Mouse (Mus musculus) embryonic fibroblast, embryonic 13.5 days (primary cell): ENCODE results near the gene Arih2. TPM values are rescaled to one million over a fixed set of nuclear protein-coding genes. Genes with fewer than 3 reads are reported as not detected.
"Not testable (repeated sequence)": the region's sequence is repeated elsewhere in the genome, so short reads cannot be mapped to it uniquely, and the experiment has no call there.

Experiments
- H3K27ac ChIP-seq: 2 replicates; pipeline ENCODE4 v1.5.1; 2012; ENCODE audit warnings: low read length, control low read depth, inconsistent platforms; ENCODE audit not compliant: insufficient read depth
- H3K4me1 ChIP-seq: 2 replicates; pipeline ENCODE4 v1.6.1; 2011; ENCODE audit warnings: low read length; ENCODE audit not compliant: control insufficient read depth, insufficient read depth
- H3K4me3 ChIP-seq: 2 replicates; pipeline ENCODE4 v1.5.1; 2011; ENCODE audit warnings: mild to moderate bottlenecking, control low read depth, low read length; ENCODE audit not compliant: insufficient read depth
- CTCF ChIP-seq: IDR thresholded peaks from 2 replicates; pipeline ENCODE4 v1.5.1; 2011; ENCODE audit warnings: mild to moderate bottlenecking, control low read depth, low read length, moderate library complexity, borderline replicate concordance; ENCODE audit not compliant: insufficient read depth
- POLR2A ChIP-seq: IDR thresholded peaks from 2 replicates; pipeline ENCODE4 v1.6.1; 2011; ENCODE audit warnings: low read depth, mild to moderate bottlenecking, control low read depth, low read length, moderate library complexity
- polyA plus RNA-seq: library from polyadenylated mRNA; stranded (reverse); fragments of >200 nt; gene quantifications from 2 replicates; pipeline ENCODE4 v1.2.4, GENCODE M21; 2011; ENCODE audit warnings: low read depth; ENCODE audit not compliant: missing spikeins, insufficient read length

The Arih2 gene
- polyA plus RNA-seq, 1 experiment, result 73.9 TPM

DNA sequence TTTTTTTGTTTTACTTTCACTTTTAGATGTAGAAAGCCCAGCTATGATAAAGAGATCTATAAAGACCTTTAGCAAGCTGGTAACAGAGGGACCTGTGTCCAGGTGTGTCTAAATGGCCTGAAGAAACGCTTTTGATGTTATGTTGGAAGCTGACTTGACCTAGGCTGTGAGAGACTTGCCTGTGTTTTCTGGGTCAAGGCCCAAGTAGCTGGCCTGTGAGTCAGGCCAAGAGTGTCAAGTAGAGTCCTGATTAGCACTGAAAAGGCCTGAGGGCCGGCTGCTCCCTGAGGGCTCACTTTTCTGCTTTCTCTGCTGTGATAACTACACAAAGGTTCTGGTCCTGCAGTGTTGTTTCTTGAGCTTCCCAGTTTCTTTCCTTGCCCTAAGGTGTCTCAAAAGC lies 38.5 kb upstream of the Arih2 start:
- no peak overlapping the region for H3K4me3 ChIP-seq
- peaks cover 11% of the 10 kb centered on the region for H3K4me1 ChIP-seq
- no peak overlapping the region for H3K27ac ChIP-seq
- TF ChIP-seq POLR2A, result no peak
- TF ChIP-seq CTCF, result no peak

DNA sequence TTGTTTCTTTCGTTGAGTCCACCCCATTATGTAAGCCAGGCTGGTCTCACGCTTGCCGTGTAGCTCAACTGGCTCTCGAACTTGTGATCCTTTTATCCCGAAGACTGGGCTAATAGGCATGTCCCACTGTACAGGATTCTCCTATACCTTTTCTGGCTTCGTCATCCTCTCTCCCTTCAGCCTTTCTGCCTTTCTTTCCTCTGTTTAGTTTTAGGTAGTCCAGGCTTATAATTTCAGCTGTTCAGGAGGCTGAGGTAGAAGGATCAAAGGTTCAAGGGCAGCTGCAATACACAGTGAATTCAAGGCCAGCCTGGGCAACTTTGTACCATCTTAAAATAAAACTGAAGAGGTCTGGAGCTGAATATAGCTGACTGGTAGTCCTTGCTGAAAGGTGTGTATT lies 38.0 kb upstream of the Arih2 start:
- Histone ChIP-seq H3K4me3 (no peak overlapping the region), H3K4me1 (peaks cover 11% of the 10 kb centered on the region), H3K27ac (no peak overlapping the region)
- TF ChIP-seq POLR2A, result no peak

DNA sequence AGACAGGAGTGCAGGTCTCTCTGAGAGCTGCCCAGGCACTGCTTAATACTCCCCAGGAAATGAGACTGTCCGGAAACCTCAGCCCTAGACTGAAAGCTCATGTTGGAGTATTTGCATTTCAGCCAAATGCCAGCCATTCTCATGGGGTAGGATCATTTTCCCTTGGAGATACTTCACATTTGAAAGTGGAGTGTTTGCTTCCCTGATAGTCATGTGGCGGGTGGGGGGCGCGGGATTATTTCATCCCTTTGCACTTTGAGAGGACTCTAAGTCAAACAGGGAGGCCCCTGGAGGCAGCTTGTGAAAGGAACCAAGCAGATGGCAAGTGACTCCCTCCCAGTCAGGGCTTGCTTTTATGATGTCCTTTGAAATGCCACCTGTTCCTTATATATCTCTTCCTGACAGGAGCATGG lies 37.3 kb upstream of the Arih2 start:
- TF ChIP-seq POLR2A, result no peak
- no peak for TF ChIP-seq CTCF
- peaks cover 11% of the 10 kb centered on the region for H3K4me1 ChIP-seq
- no peak overlapping the region for H3K4me3 ChIP-seq
- peak overlapping the region; percentile 65 for H3K27ac ChIP-seq

DNA sequence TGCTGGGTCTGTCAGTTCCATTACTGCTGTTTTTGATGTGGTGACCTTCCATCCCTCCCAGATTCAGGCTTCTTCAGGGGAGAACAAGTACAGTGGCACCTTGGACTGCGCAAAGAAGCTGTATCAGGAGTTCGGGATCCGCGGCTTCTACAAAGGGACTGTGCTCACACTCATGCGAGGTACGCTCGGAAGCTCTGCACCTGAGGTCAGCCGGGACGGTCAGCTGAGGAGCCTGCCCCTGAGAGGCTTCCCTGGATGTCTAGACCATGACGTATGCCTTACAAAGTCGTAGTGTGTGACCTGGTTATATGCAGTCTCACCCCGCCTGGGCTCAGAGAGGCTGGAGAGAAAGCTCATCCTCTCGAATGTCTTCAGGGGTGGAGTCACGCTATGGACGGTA lies 30.8 kb upstream of the Arih2 start:
- H3K4me3 ChIP-seq, result no peak overlapping the region
- no peak overlapping the region for H3K27ac ChIP-seq
- TF ChIP-seq CTCF (no peak), POLR2A (no peak)
- H3K4me1 ChIP-seq, result peaks cover 2% of the 10 kb centered on the region; the same call in 1 of the 2 replicates

DNA sequence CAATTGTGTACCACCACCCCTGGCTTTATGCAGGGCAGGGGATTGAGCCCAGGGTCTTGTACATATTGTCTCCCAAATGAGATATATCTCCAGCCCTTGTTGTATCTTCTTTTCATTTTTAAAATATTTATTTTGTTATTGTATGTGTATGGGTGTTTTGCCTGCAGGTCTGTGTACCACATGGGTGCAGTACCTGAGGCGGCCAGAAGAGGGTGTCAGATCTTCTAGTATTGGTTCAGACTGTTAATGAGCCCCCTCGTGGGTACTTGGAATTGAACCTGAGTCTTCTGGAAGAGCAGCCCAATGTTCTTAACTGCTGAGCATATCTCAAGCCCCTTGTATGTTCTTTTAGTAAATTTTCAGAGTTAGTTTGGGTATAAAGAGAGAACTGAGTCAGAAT lies 24.0 kb upstream of the Arih2 start:
- H3K27ac ChIP-seq, result no peak overlapping the region
- no peak for TF ChIP-seq POLR2A
- TF ChIP-seq CTCF, result no peak
- H3K4me3 ChIP-seq, result no peak overlapping the region
- H3K4me1 ChIP-seq, result no peaks in the 10 kb centered on the region

DNA sequence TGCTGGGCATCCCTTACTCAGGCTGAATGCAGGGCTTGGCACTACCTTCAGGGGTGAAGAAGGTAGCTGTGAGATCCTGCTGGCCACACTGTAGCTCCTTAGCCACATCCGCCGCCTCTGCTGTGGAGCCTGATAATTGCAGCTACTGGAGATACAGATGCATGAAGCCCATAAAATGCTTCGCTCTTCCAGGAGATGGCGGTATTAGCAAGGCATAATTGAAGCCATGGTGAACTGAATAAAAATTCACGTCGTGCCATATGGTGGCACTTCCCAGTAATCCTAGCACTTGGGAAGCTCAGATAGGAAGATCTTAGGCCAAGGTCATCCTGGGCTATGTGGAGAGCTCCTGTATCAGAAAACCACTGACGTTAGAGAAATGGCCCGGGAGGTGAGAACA lies 20.7 kb upstream of the Arih2 start:
- Histone ChIP-seq H3K4me1 (no peaks in the 10 kb centered on the region), H3K4me3 (no peak overlapping the region), H3K27ac (no peak overlapping the region)
- TF ChIP-seq POLR2A (no peak), CTCF (no peak)

DNA sequence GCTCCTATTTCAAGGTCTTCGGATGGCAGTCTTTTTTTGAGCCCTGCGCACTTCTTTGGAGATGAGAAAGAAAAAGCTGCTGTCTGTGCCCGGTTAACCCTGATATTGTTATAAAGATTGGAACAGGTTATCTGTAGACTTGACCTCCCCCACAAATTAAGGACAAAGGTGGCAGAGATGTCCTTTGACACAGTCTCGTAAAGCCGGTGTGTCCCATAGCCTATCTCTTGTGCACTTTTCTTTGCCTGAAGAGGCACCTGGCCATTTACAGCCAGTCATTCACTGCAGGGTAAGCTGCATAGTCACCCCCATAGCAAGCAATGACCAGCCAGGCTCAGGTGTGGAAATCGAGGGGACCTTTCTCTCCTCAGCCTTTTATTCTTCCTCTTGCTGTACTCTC lies 13.5 kb upstream of the Arih2 start:
- H3K4me3 ChIP-seq, result peak overlapping the region; percentile 76
- no peaks in the 10 kb centered on the region for H3K4me1 ChIP-seq
- TF ChIP-seq POLR2A (no peak), CTCF (no peak)
- no peak overlapping the region for H3K27ac ChIP-seq

DNA sequence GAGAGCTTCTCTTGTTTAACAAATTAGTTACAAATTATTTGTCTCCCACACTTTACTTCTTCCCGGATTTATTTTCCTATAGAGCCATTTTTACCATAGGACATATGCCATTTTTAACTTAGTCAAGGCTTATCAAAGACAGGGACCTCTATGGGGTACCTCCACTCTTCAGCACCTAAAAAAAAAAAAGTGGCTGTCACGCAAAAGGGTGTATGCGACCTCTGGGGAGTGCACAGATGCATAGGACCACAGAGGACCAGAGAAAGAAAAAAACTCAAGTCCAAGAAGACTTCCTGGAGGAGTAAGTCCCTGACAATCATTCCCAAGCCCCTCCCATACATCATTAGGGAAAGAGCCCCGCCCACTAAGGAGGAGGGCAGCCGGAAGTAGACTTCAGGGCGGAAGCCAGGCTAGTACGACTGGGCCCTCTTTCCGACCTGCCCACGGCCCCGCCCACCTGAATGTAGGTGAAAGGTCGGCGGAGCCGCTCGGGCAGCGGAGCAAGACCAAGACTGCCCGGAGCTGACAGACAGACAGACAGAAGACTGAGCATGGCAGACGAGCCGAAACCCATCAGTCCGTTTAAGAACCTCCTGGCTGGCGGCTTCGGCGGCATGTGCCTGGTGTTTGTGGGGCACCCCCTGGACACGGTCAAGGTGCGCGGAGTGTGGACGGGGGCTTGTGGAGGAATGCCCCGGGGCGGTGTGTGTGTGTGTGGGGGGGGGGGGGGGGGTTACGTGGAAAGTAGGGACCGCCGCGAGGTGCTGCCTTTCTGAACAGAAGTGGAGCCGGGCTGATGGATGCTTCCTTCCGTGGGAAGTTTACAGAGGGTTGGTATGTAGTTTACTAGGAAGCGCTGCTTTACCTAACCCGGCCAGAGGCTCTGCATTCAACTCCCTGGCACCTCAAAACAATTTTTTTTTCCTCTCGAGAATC lies 12.8 kb upstream of the Arih2 start, which contains the start of gene Slc25a20:
Gene Slc25a20 (plus strand): TSS at position 412 of the 936 bp plus-strand sequence.
- Histone ChIP-seq H3K4me3 (peak within 1 kb of the TSS; percentile 76), H3K27ac (no peak within 1 kb of the TSS), H3K4me1 (no peaks in the 10 kb centered on the region)
- TF ChIP-seq POLR2A, result peak; percentile 70
- no peak for TF ChIP-seq CTCF

DNA sequence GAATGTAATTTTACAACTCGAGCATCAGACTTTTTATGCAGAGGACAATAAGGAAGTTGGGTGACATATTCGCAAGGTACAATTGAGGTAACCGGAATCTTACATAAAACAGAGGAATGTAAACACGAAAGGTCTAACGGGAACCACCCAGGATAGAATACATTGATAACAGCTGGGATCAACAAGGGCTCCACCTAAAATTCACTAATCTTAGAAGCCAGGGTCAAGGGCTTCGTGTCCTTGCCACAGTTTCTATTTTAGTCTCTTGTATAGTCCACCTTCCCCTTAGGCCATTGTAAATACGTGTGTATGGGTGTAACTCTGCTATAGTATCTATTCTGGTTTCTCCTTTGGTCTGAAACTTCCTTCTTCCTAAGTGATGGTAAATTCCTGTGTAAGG lies 6.7 kb upstream of the Arih2 start:
- not testable (repeated sequence) for H3K4me1 ChIP-seq, H3K4me3 ChIP-seq, H3K27ac ChIP-seq

DNA sequence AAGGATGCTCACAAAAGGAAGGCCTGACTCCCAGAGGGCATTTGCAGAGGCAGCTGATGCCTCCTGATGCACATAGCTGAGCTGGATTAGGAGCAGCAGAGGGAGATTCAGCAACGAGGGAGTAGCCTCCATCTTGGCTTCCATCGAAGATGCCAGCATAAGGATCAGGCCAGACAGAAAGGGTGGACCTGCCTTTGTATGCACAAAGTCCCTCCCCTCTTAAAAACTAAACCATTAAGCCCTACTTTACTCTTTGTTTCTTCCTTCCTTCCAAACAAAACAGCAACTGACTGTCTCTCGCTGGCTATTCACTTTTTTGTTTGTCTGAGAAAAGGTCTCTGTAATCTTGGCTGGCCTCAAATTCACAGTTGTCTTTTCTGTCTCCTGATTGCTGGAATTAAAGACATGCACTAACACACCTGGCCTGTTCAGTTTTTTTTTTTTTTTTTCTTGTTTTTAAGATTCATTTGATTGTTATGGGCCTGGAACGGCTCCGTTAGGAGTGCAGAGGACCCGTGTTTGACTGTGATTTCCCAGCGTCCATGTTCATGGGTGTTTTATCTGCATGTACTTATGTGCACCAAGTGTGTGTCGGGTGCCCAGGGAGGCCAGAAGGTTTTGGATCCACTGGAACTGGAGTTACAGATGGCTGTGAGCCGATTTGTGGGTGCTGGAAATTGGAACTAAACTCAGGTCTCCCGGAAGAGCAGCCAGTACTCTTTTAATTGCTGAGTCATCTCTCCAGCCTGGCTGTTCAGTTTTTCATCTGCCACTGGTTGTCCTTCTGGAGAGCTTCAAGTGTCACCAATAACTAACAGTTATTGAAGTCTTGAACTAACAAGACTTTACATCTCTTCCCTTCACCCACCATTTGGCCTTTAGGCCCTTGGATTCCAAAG lies 5.6 kb upstream of the Arih2 start:
- TF ChIP-seq CTCF, result no peak
- no peak for TF ChIP-seq POLR2A
- H3K27ac ChIP-seq, result no peak overlapping the region
- no peak overlapping the region for H3K4me3 ChIP-seq

More for the DNA sequence above, 5.6 kb upstream of the Arih2 start:
- H3K4me1 ChIP-seq, result peaks cover 2% of the 10 kb centered on the region; the same call in 1 of the 2 replicates
